Comparison of ENCODE assay signal across 11 mouse cellular contexts in genomic region chr16:92631637-92632036, GRCm38 (mm10).
A peak's percentile ranks its signal among the peaks of the same experiment; 100 is the strongest.
DNase-seq lines count a peak whose midpoint lies in the region; ATAC-seq and TF ChIP-seq lines count a peak whose summit lies in the region.
"Had no signal": no experiment of that assay in that cellular context is flagged by ENCODE, and none has a peak within 500 bp of the region (broad histone marks: within the 10 kb centered on the region; RNA-seq: fewer than 3 reads in every experiment).

No protein-coding gene starts in this region.

- no peak for DNase-seq in heart, adult 8-10 months (ENCODE audit: low spot score)
- peak; percentile 18 for DNase-seq in liver, adult 2 months (ENCODE audit: extremely low read depth, low read depth, low spot score)
- DNase-seq in liver, postnatal 0 days: no peak
- peak; percentile 52 for DNase-seq in embryonic facial prominence, embryonic 10.5 days (ENCODE audit: low spot score)
- DNase-seq in heart, postnatal 0 days (ENCODE audit: low spot score): no peak
- DNase-seq in layer of hippocampus, postnatal 10 days (ENCODE audit: low spot score in 2 of 2): no peak
- DNase-seq: adrenal gland, postnatal 36 days; cerebellum, postnatal 36 days had no signal

- H3K9me3 ChIP-seq in heart, embryonic 11.5 days (replicated peaks; ENCODE audit: control insufficient read depth, low read length): no peaks in the 10 kb centered on the region
- no peaks in the 10 kb centered on the region for H3K9me3 ChIP-seq in liver, postnatal 0 days (ENCODE audit: low read length)
- no peaks in the 10 kb centered on the region for H3K9me3 ChIP-seq in embryonic facial prominence, embryonic 10.5 days
- no peaks in the 10 kb centered on the region for H3K9me3 ChIP-seq in heart, postnatal 0 days (replicated peaks; ENCODE audit: control insufficient read depth, low read length)
- no peaks in the 10 kb centered on the region for H3K9me3 ChIP-seq in forebrain, embryonic 15.5 days
- H3K9me3 ChIP-seq: neural tube, embryonic 13.5 days had no signal

- no peak for TF ChIP-seq POLR2A in liver, adult 2 months (IDR thresholded peaks at IDR 0.05; ENCODE audit: extremely low read depth, insufficient read depth, low read length)

- no peak overlapping the region for H3K27ac ChIP-seq in heart, embryonic 11.5 days (ENCODE audit: low read depth, low read length)
- H3K27ac ChIP-seq in liver, adult 2 months (replicated peaks; ENCODE audit: insufficient read depth, low read depth, low read length): no peak overlapping the region
- no peak overlapping the region for H3K27ac ChIP-seq in liver, postnatal 0 days (ENCODE audit: low read depth)
- no peak overlapping the region for H3K27ac ChIP-seq in embryonic facial prominence, embryonic 10.5 days (replicated peaks)
- no peak overlapping the region for H3K27ac ChIP-seq in heart, postnatal 0 days (ENCODE audit: low read depth)
- H3K27ac ChIP-seq in forebrain, embryonic 15.5 days (replicated peaks): no peak overlapping the region
- H3K27ac ChIP-seq: neural tube, embryonic 13.5 days had no signal

- peaks cover 11% of the 10 kb centered on the region; the same call in 1 of the 2 replicates for H3K4me1 ChIP-seq in heart, embryonic 11.5 days (ENCODE audit: control insufficient read depth, insufficient read depth, low read length)
- peaks cover 7% of the 10 kb centered on the region for H3K4me1 ChIP-seq in liver, adult 2 months (ENCODE audit: control insufficient read depth, insufficient read depth, low read length)
- H3K4me1 ChIP-seq in liver, postnatal 0 days (ENCODE audit: insufficient read depth): no peaks in the 10 kb centered on the region
- peaks cover 53% of the 10 kb centered on the region for H3K4me1 ChIP-seq in embryonic facial prominence, embryonic 10.5 days
- 0 out of 2 replicates have a peak, but pooled peaks cover 3% of the 10 kb centered on the region for H3K4me1 ChIP-seq in heart, postnatal 0 days (ENCODE audit: control insufficient read depth, insufficient read depth)
- peaks cover 14% of the 10 kb centered on the region for H3K4me1 ChIP-seq in forebrain, embryonic 15.5 days

- H3K9ac ChIP-seq in heart, embryonic 11.5 days (ENCODE audit: low read depth, low read length): no peak overlapping the region
- no peak overlapping the region for H3K9ac ChIP-seq in liver, adult 2 months (ENCODE audit: low read depth, low read length)
- no peak overlapping the region for H3K9ac ChIP-seq in liver, postnatal 0 days (replicated peaks)
- no peak overlapping the region for H3K9ac ChIP-seq in heart, postnatal 0 days (replicated peaks; ENCODE audit: low read depth, low read length)
- H3K9ac ChIP-seq in forebrain, embryonic 15.5 days (replicated peaks): no peak overlapping the region
- H3K9ac ChIP-seq: neural tube, embryonic 13.5 days had no signal

- peak overlapping the region; percentile 43 for H3K4me2 ChIP-seq in heart, embryonic 11.5 days
- no peak overlapping the region for H3K4me2 ChIP-seq in liver, postnatal 0 days (ENCODE audit: low read depth, low read length)
- H3K4me2 ChIP-seq in heart, postnatal 0 days (ENCODE audit: low read depth, low read length): 0 out of 2 replicates have a peak overlapping the region, but pooled peaks have one; percentile 46
- H3K4me2 ChIP-seq in forebrain, embryonic 15.5 days (replicated peaks): no peak overlapping the region
- H3K4me2 ChIP-seq: neural tube, embryonic 13.5 days had no signal

- peaks cover 9% of the 10 kb centered on the region for H3K27me3 ChIP-seq in heart, embryonic 11.5 days (ENCODE audit: control insufficient read depth, insufficient read depth, low read length)
- H3K27me3 ChIP-seq in liver, adult 2 months (ENCODE audit: control insufficient read depth, insufficient read depth, low read length): no peaks in the 10 kb centered on the region
- H3K27me3 ChIP-seq in liver, postnatal 0 days (ENCODE audit: insufficient read depth, low read length): no peaks in the 10 kb centered on the region
- peaks cover 33% of the 10 kb centered on the region for H3K27me3 ChIP-seq in embryonic facial prominence, embryonic 10.5 days (replicated peaks; ENCODE audit: low read depth, poor library complexity, severe bottlenecking)
- 0 out of 2 replicates have a peak, but pooled peaks cover 10% of the 10 kb centered on the region for H3K27me3 ChIP-seq in heart, postnatal 0 days (ENCODE audit: control insufficient read depth, insufficient read depth, low read length)
- no peaks in the 10 kb centered on the region for H3K27me3 ChIP-seq in forebrain, embryonic 15.5 days
- H3K27me3 ChIP-seq: neural tube, embryonic 13.5 days had no signal

- no peak for TF ChIP-seq EP300 in liver, postnatal 0 days (IDR thresholded peaks at IDR 0.05; ENCODE audit: low read depth)
- TF ChIP-seq EP300 in heart, postnatal 0 days (IDR thresholded peaks at IDR 0.05; ENCODE audit: low read depth): no peak

- no peak for ATAC-seq in heart, embryonic 11.5 days (replicated peaks; ENCODE audit: insufficient number of reproducible peaks, low FRiP score, low TSS enrichment)
- ATAC-seq in liver, postnatal 0 days: no peak
- no peak for ATAC-seq in heart, postnatal 0 days (ENCODE audit: insufficient read depth, low read depth)
- ATAC-seq in forebrain, embryonic 15.5 days (replicated peaks): no peak

- no peaks in the 10 kb centered on the region for H3K36me3 ChIP-seq in heart, embryonic 11.5 days (ENCODE audit: control insufficient read depth, insufficient read depth, low read length)
- H3K36me3 ChIP-seq in liver, adult 2 months (ENCODE audit: control insufficient read depth, insufficient read depth, low read length): no peaks in the 10 kb centered on the region
- H3K36me3 ChIP-seq in liver, postnatal 0 days (replicated peaks; ENCODE audit: insufficient read depth, low read length): peaks cover 5% of the 10 kb centered on the region
- H3K36me3 ChIP-seq in embryonic facial prominence, embryonic 10.5 days (replicated peaks): no peaks in the 10 kb centered on the region
- no peaks in the 10 kb centered on the region for H3K36me3 ChIP-seq in heart, postnatal 0 days (replicated peaks; ENCODE audit: control insufficient read depth, insufficient read depth, low read length)
- no peaks in the 10 kb centered on the region for H3K36me3 ChIP-seq in forebrain, embryonic 15.5 days
- H3K36me3 ChIP-seq: neural tube, embryonic 13.5 days had no signal

- no peak overlapping the region for H3K4me3 ChIP-seq in heart, embryonic 11.5 days (ENCODE audit: low read depth, low read length)
- no peak overlapping the region for H3K4me3 ChIP-seq in liver, adult 2 months (ENCODE audit: insufficient read depth, low read depth, low read length)
- H3K4me3 ChIP-seq in liver, postnatal 0 days (ENCODE audit: low read depth, low read length): no peak overlapping the region
- no peak overlapping the region for H3K4me3 ChIP-seq in embryonic facial prominence, embryonic 10.5 days
- no peak overlapping the region for H3K4me3 ChIP-seq in heart, postnatal 0 days (ENCODE audit: low read depth, low read length)
- H3K4me3 ChIP-seq in forebrain, embryonic 15.5 days: no peak overlapping the region
- H3K4me3 ChIP-seq: neural tube, embryonic 13.5 days had no signal

- no peak for TF ChIP-seq CTCF in liver, adult 2 months (IDR thresholded peaks at IDR 0.05; ENCODE audit: low read depth, low read length)
- no peak for TF ChIP-seq CTCF in liver, postnatal 0 days (IDR thresholded peaks at IDR 0.05; ENCODE audit: low read depth)
- TF ChIP-seq CTCF in heart, postnatal 0 days (IDR thresholded peaks at IDR 0.05; ENCODE audit: low read depth): no peak

- no peaks in the 10 kb centered on the region for H3K79me2 ChIP-seq in liver, adult 2 months (ENCODE audit: control insufficient read depth, insufficient read depth, low read length)

- 24% methylated on average over 5 of the region's 6 CpGs for WGBS in heart, embryonic 11.5 days (ENCODE audit: insufficient replicate concordance)
- WGBS in liver, adult 2 months: 19% methylated on average over 6 of the region's 6 CpGs
- 58% methylated on average over 6 of the region's 6 CpGs for WGBS in liver, postnatal 0 days (ENCODE audit: insufficient replicate concordance)
- 27% methylated on average over 6 of the region's 6 CpGs for WGBS in embryonic facial prominence, embryonic 10.5 days
- 20% methylated on average over 6 of the region's 6 CpGs for WGBS in heart, postnatal 0 days
- WGBS in forebrain, embryonic 15.5 days: 25% methylated on average over 6 of the region's 6 CpGs

Comparison
In these comparisons a context has a peak if more than half of its experiments do, and no peak if none do; other contexts are left out.
1. DNase-seq: peak in liver, adult 2 months (single experiment) and embryonic facial prominence, embryonic 10.5 days (single experiment); none in heart, adult 8-10 months (single experiment), liver, postnatal 0 days (single experiment), heart, postnatal 0 days (single experiment) and layer of hippocampus, postnatal 10 days (0 of 2).
2. H3K4me2 ChIP-seq: peak in heart, embryonic 11.5 days (single experiment) and heart, postnatal 0 days (single experiment); none in liver, postnatal 0 days (single experiment) and forebrain, embryonic 15.5 days (single experiment).